Mouse (Mus musculus) kidney, adult 2 months (tissue): ENCODE results near the gene Ciao2a.

Experiments used
- CTCF ChIP-seq: fragments of 200-500 bp; conservative IDR thresholded peaks from 2 replicates; pipeline ENCODE4 v1.5.1; 2011; ENCODE audit warnings: low read depth, mild to moderate bottlenecking, control low read depth, low read length, moderate library complexity, mixed read lengths; ENCODE audit not compliant: insufficient read depth, insufficient read length
- POLR2A ChIP-seq: fragments of 200-500 bp; IDR thresholded peaks from one replicate; pipeline ENCODE4 v1.6.1; 2011; ENCODE audit warnings: low read depth, low read length, control low read depth

DNA sequence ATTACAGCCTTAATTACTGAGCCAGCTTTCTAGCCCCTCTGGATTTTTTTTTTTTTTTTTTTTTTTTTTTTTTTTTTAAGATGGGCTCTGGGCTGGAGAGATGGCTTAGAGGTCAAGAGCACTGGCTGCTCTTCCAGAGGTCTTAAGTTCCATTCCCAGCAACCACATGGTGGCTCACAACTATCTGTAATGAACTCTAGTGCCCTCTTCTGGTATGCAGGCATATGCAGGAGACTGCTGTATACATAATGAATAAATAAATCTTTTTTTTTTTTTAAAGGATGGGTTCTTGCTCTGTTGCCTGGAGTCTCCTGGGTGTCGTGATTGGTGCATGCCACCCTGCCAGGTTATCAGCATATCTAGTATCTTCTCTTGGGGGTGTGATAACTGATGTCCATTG, 29.1 kb downstream of the Ciao2a start:
- TF ChIP-seq CTCF: no peak
- no peak for TF ChIP-seq POLR2A
